Mouse (Mus musculus): ENCODE results near the gene Fkbp14.

The Fkbp14 gene

GRCm38 (mm10) chr6:54588212-54588611 is 8.9 kb downstream of the Fkbp14 start:
- DNase-seq (ENCODE audit: extremely low spot score): no peak

GRCm38 (mm10) chr6:54587683-54588082 is 9.4 kb downstream of the Fkbp14 start:
- no peak for DNase-seq (ENCODE audit: extremely low spot score)

- DNase-seq (ENCODE audit: extremely low spot score): no peak
These were observed 10.2 kb downstream of the Fkbp14 start for GRCm38 (mm10) chr6:54586911-54587310.

- DNase-seq (ENCODE audit: extremely low spot score): peak; percentile 31
These were observed 10.9 kb downstream of the Fkbp14 start for GRCm38 (mm10) chr6:54586175-54586574.

GRCm38 (mm10) chr6:54573218-54573955 is 23.7 kb downstream of the Fkbp14 start:
- no peak for DNase-seq (ENCODE audit: extremely low spot score)

- no peak for DNase-seq (ENCODE audit: extremely low spot score)
These were observed 27.3 kb downstream of the Fkbp14 start for GRCm38 (mm10) chr6:54569776-54570175.

GRCm38 (mm10) chr6:54566546-54566919 is 30.6 kb downstream of the Fkbp14 start:
- DNase-seq (ENCODE audit: extremely low spot score): no peak

GRCm38 (mm10) chr6:54565665-54566545 is 31.2 kb downstream of the Fkbp14 start, which contains the start of gene Scrn1:
Scrn1 (minus strand) TSS chr6:54566489.
- DNase-seq (ENCODE audit: extremely low spot score): peak; percentile 70

- no peak for DNase-seq (ENCODE audit: extremely low spot score)
These were observed 32.1 kb downstream of the Fkbp14 start for GRCm38 (mm10) chr6:54565012-54565411.

GRCm38 (mm10) chr6:54564506-54564991 is 32.6 kb downstream of the Fkbp14 start:
- DNase-seq (ENCODE audit: extremely low spot score): no peak

- DNase-seq (ENCODE audit: extremely low spot score): no peak
These were observed 33.5 kb downstream of the Fkbp14 start for GRCm38 (mm10) chr6:54563561-54563960.

- no peak for DNase-seq (ENCODE audit: extremely low spot score)
These were observed 34.9 kb downstream of the Fkbp14 start for GRCm38 (mm10) chr6:54562018-54562809.

GRCm38 (mm10) chr6:54558466-54558865 is 38.6 kb downstream of the Fkbp14 start:
- no peak for DNase-seq (ENCODE audit: extremely low spot score)

GRCm38 (mm10) chr6:54557671-54558070 is 39.4 kb downstream of the Fkbp14 start:
- DNase-seq (ENCODE audit: extremely low spot score): no peak

- no peak for DNase-seq (ENCODE audit: extremely low spot score)
These were observed 41.3 kb downstream of the Fkbp14 start for GRCm38 (mm10) chr6:54555816-54556215.

- peak; percentile 77 for DNase-seq (ENCODE audit: extremely low spot score)
These were observed 42.6 kb downstream of the Fkbp14 start for GRCm38 (mm10) chr6:54554341-54555110.

- DNase-seq (ENCODE audit: extremely low spot score): no peak
These were observed 43.5 kb downstream of the Fkbp14 start for GRCm38 (mm10) chr6:54553632-54554031.

- DNase-seq (ENCODE audit: extremely low spot score): no peak
These were observed 44.2 kb downstream of the Fkbp14 start for GRCm38 (mm10) chr6:54552721-54553413.

GRCm38 (mm10) chr6:54550801-54551323 is 46.2 kb downstream of the Fkbp14 start:
- DNase-seq (ENCODE audit: extremely low spot score): no peak

GRCm38 (mm10) chr6:54549311-54549710 is 47.8 kb downstream of the Fkbp14 start:
- DNase-seq (ENCODE audit: extremely low spot score): no peak
